Comparison of ENCODE assay signal across 8 mouse cellular contexts in genomic region chr11:70028401-70029129, GRCm38 (mm10). TPM values are rescaled to one million over a fixed set of nuclear protein-coding genes. Genes with fewer than 3 reads are reported as not detected.
A peak's percentile ranks its signal among the peaks of the same experiment; 100 is the strongest.
DNase-seq lines count a peak whose midpoint lies in the region; ATAC-seq and TF ChIP-seq lines count a peak whose summit lies in the region.
"Had no signal": no experiment of that assay in that cellular context is flagged by ENCODE, and none has a peak within 500 bp of the region (broad histone marks: within the 10 kb centered on the region; RNA-seq: fewer than 3 reads in every experiment).

No protein-coding gene starts in this region.

- no peaks in the 10 kb centered on the region for H3K27me3 ChIP-seq in testis, adult 2 months (ENCODE audit: control insufficient read depth, insufficient read depth, low read length)
- no peaks in the 10 kb centered on the region for H3K27me3 ChIP-seq in forebrain, postnatal 0 days (ENCODE audit: insufficient read depth, low read length)
- H3K27me3 ChIP-seq in liver, embryonic 13.5 days = peaks cover 43% of the 10 kb centered on the region

- peaks cover 44% of the 10 kb centered on the region for H3K4me1 ChIP-seq in testis, adult 2 months (ENCODE audit: control insufficient read depth, insufficient read depth, low read length)
- H3K4me1 ChIP-seq in forebrain, postnatal 0 days (ENCODE audit: insufficient read depth) = peaks cover 37% of the 10 kb centered on the region
- peaks cover 46% of the 10 kb centered on the region for H3K4me1 ChIP-seq in liver, embryonic 13.5 days (replicated peaks)

- H3K4me3 ChIP-seq in testis, adult 2 months (ENCODE audit: control insufficient read depth, low read depth, low read length) = peak overlapping the region; percentile 70
- peak overlapping the region; percentile 33 for H3K4me3 ChIP-seq in forebrain, postnatal 0 days (ENCODE audit: low read depth, low read length)
- no peak overlapping the region; the same call in 1 of the 2 replicates for H3K4me3 ChIP-seq in liver, embryonic 13.5 days (replicated peaks)

- ATAC-seq in forebrain, postnatal 0 days = peak; percentile 1
- ATAC-seq in liver, embryonic 13.5 days (ENCODE audit: low read depth) = no peak

- TF ChIP-seq CTCF in testis, adult 2 months (IDR thresholded peaks at IDR 0.05; ENCODE audit: control insufficient read depth, insufficient read depth, insufficient replicate concordance, low read depth, low read length) = no peak
- no peak for TF ChIP-seq CTCF in forebrain, postnatal 0 days (IDR thresholded peaks at IDR 0.05; ENCODE audit: low read depth)

- H3K9me3 ChIP-seq in forebrain, postnatal 0 days (ENCODE audit: low read length) = no peaks in the 10 kb centered on the region
- no peaks in the 10 kb centered on the region for H3K9me3 ChIP-seq in liver, embryonic 13.5 days (replicated peaks)

- WGBS in forebrain, postnatal 0 days = 15% methylated on average over 12 of the region's 12 CpGs
- WGBS in liver, embryonic 13.5 days (ENCODE audit: insufficient replicate concordance) = 27% methylated on average over 12 of the region's 12 CpGs

- peak overlapping the region; percentile 48 for H3K9ac ChIP-seq in forebrain, postnatal 0 days
- H3K9ac ChIP-seq in liver, embryonic 13.5 days = no peak overlapping the region

- no peaks in the 10 kb centered on the region for H3K36me3 ChIP-seq in testis, adult 2 months (ENCODE audit: control insufficient read depth, insufficient read depth, low read length)
- peaks cover 27% of the 10 kb centered on the region for H3K36me3 ChIP-seq in forebrain, postnatal 0 days (ENCODE audit: insufficient read depth)
- H3K36me3 ChIP-seq in liver, embryonic 13.5 days = peaks cover 4% of the 10 kb centered on the region; the same call in 1 of the 2 replicates

- H3K27ac ChIP-seq in testis, adult 2 months (ENCODE audit: control insufficient read depth, insufficient read depth, low read depth, low read length) = peak overlapping the region; percentile 15; the same call in 1 of the 2 replicates
- H3K27ac ChIP-seq in forebrain, postnatal 0 days (ENCODE audit: low read depth, low read length) = peak overlapping the region; percentile 94
- H3K27ac ChIP-seq in liver, embryonic 13.5 days = no peak overlapping the region

- no peak for TF ChIP-seq POLR2A in testis, adult 2 months (IDR thresholded peaks at IDR 0.05; ENCODE audit: control insufficient read depth, low read depth, low read length)

- DNase-seq in testis, postnatal 14 days (ENCODE audit: low spot score) = no peak
- no peak for DNase-seq in forebrain, postnatal 0 days
- no peak for DNase-seq in liver, embryonic 13.5 days
- no peak for DNase-seq in right cerebral cortex, postnatal 25 days
- no peak for DNase-seq in frontal cortex, postnatal 36 days (ENCODE audit: low spot score in 2 of 2)
- DNase-seq in spleen, postnatal 14 days (ENCODE audit: low spot score in 2 of 2) = no peak
- DNase-seq: lung, adult 2 months had no signal

- peak overlapping the region; percentile 58 for H3K4me2 ChIP-seq in forebrain, postnatal 0 days (ENCODE audit: low read depth)
- H3K4me2 ChIP-seq in liver, embryonic 13.5 days = peak overlapping the region; percentile 45

RNA-seq across cellular contexts. Expression of gene Dlg4, which starts 11.8 kb away (rescaled TPM):
- 5.6 and 6.5 TPM in 2 replicates for polyA plus RNA-seq in testis, adult 2 months (2012; rRNA removed)
- total RNA-seq in forebrain, postnatal 0 days (2014; rRNA removed) = 214 and 230 TPM in 2 replicates
- 12.1 and 14.3 TPM in 2 replicates for polyA plus RNA-seq in forebrain, postnatal 0 days (2015; fragmentation: Nextera tagmentation; extraction: Ambion mirVana)
- 1.1 and 1.2 TPM in 2 replicates for polyA plus RNA-seq in liver, embryonic 13.5 days (2015; fragmentation: Nextera tagmentation; extraction: Ambion mirVana)

RNA-seq across cellular contexts. Expression of gene Acadvl, which starts 13.4 kb away (rescaled TPM):
- 20.6 and 20.9 TPM in 2 replicates for polyA plus RNA-seq in testis, adult 2 months (2012; rRNA removed)
- total RNA-seq in forebrain, postnatal 0 days (2014; rRNA removed) = 45.1 and 47.7 TPM in 2 replicates
- polyA plus RNA-seq in forebrain, postnatal 0 days (2015; fragmentation: Nextera tagmentation; extraction: Ambion mirVana) = 47.9 and 51.5 TPM in 2 replicates
- polyA plus RNA-seq in liver, embryonic 13.5 days (2015; fragmentation: Nextera tagmentation; extraction: Ambion mirVana) = 83.7 and 87.2 TPM in 2 replicates

RNA-seq across cellular contexts. Expression of gene Asgr1, which starts 25.3 kb away (rescaled TPM):
- polyA plus RNA-seq in testis, adult 2 months (2012; rRNA removed) = 1.00 and 1.4 TPM in 2 replicates
- 3.0 and 5.4 TPM in 2 replicates for total RNA-seq in forebrain, postnatal 0 days (2014; rRNA removed)
- polyA plus RNA-seq in forebrain, postnatal 0 days (2015; fragmentation: Nextera tagmentation; extraction: Ambion mirVana) = 4.3 and 4.5 TPM in 2 replicates
- polyA plus RNA-seq in liver, embryonic 13.5 days (2015; fragmentation: Nextera tagmentation; extraction: Ambion mirVana) = 1.4 and 1.8 TPM in 2 replicates

RNA-seq across cellular contexts. Expression of gene Dvl2, which starts 28.2 kb away (rescaled TPM):
- polyA plus RNA-seq in testis, adult 2 months (2012; rRNA removed) = 15.2 and 16.4 TPM in 2 replicates
- total RNA-seq in forebrain, postnatal 0 days (2014; rRNA removed) = 31.9 and 43.9 TPM in 2 replicates
- 12.7 and 15.7 TPM in 2 replicates for polyA plus RNA-seq in forebrain, postnatal 0 days (2015; fragmentation: Nextera tagmentation; extraction: Ambion mirVana)
- 6.4 and 7.4 TPM in 2 replicates for polyA plus RNA-seq in liver, embryonic 13.5 days (2015; fragmentation: Nextera tagmentation; extraction: Ambion mirVana)

RNA-seq across cellular contexts. Expression of gene Phf23, which starts 33.0 kb away (rescaled TPM):
- 19.0 and 21.2 TPM in 2 replicates for polyA plus RNA-seq in testis, adult 2 months (2012; rRNA removed)
- 47.6 and 52.7 TPM in 2 replicates for total RNA-seq in forebrain, postnatal 0 days (2014; rRNA removed)
- 48.0 and 49.7 TPM in 2 replicates for polyA plus RNA-seq in forebrain, postnatal 0 days (2015; fragmentation: Nextera tagmentation; extraction: Ambion mirVana)
- polyA plus RNA-seq in liver, embryonic 13.5 days (2015; fragmentation: Nextera tagmentation; extraction: Ambion mirVana) = 29.8 and 32.7 TPM in 2 replicates
